Mouse (Mus musculus) myocyte (in vitro differentiated cells): ENCODE results near the gene Gif. TPM values are rescaled to one million over a fixed set of nuclear protein-coding genes. Genes with fewer than 3 reads are reported as not detected.
A peak's percentile ranks its signal among the peaks of the same experiment; 100 is the strongest.

Experiments
- H3K27me3 ChIP-seq: one replicate; pipeline ENCODE4 v1.6.1; 2011; ENCODE audit not compliant: control insufficient read depth, insufficient read depth, insufficient read length
- H3K36me3 ChIP-seq: one replicate; pipeline ENCODE4 v1.6.1; 2011; ENCODE audit not compliant: control insufficient read depth, insufficient read depth
- H3K4me2 ChIP-seq: one replicate; pipeline ENCODE4 v1.6.1; 2011; ENCODE audit warnings: low read depth, control low read depth
- H3K4me3 ChIP-seq: one replicate; pipeline ENCODE4 v1.5.1; 2011; ENCODE audit warnings: mild to moderate bottlenecking, control low read depth, moderate library complexity
- H3K79me2 ChIP-seq: one replicate; pipeline ENCODE4 v1.6.1; 2011; ENCODE audit not compliant: control insufficient read depth, insufficient read depth
- H3ac ChIP-seq: one replicate; pipeline ENCODE4 v1.6.1; 2011; ENCODE audit not compliant: control insufficient read depth, insufficient read length
- CEBPB ChIP-seq: IDR thresholded peaks from 2 replicates; pipeline ENCODE4 v1.6.1; 2011; ENCODE audit warnings: mild to moderate bottlenecking, moderate library complexity; ENCODE audit not compliant: poor library complexity, insufficient read depth, severe bottlenecking
- E2F4 ChIP-seq: IDR thresholded peaks from one replicate; pipeline ENCODE4 v1.6.1; 2011; ENCODE audit warnings: mild to moderate bottlenecking, control low read depth, moderate library complexity; ENCODE audit not compliant: insufficient read depth
- MAX ChIP-seq: IDR thresholded peaks from one replicate; pipeline ENCODE4 v1.6.1; 2011; ENCODE audit warnings: low read depth, mild to moderate bottlenecking, control low read depth
- MYOD1 ChIP-seq, 3 experiments: IDR thresholded peaks; one replicate each; pipeline ENCODE4 v1.6.1; 2011; ENCODE audit warnings: control low read depth in 2 of 3, low read depth in 2 of 3, mild to moderate bottlenecking in 2 of 3, moderate library complexity in 1 of 3; ENCODE audit not compliant: insufficient read length in 2 of 3, control insufficient read depth in 1 of 3
- MYOG ChIP-seq, 3 experiments: IDR thresholded peaks; one replicate each; pipeline ENCODE4 v1.6.1; 2011; ENCODE audit warnings: control low read depth in 2 of 3, low read depth in 2 of 3, mild to moderate bottlenecking in 2 of 3; ENCODE audit not compliant: insufficient read length in 2 of 3, control insufficient read depth in 1 of 3, insufficient read depth in 1 of 3
- POLR2A ChIP-seq: IDR thresholded peaks from one replicate; pipeline ENCODE4 v1.6.1; 2011; ENCODE audit warnings: low read depth, mild to moderate bottlenecking, control low read depth, moderate library complexity; ENCODE audit not compliant: insufficient read length
- POLR2AphosphoS2 ChIP-seq: IDR thresholded peaks from one replicate; pipeline ENCODE4 v1.6.1; 2011; ENCODE audit warnings: low read depth, control low read depth; ENCODE audit not compliant: insufficient read length
- REST ChIP-seq: IDR thresholded peaks from one replicate; pipeline ENCODE4 v1.6.1; 2011; ENCODE audit warnings: mild to moderate bottlenecking, control low read depth, moderate library complexity; ENCODE audit not compliant: insufficient read depth, insufficient read length
- SRF ChIP-seq: IDR thresholded peaks from one replicate; pipeline ENCODE4 v1.6.1; 2011; ENCODE audit warnings: low read depth; ENCODE audit not compliant: control insufficient read depth, insufficient read length
- TCF12 ChIP-seq: IDR thresholded peaks from one replicate; pipeline ENCODE4 v1.6.1; 2011; ENCODE audit warnings: mild to moderate bottlenecking, control low read depth; ENCODE audit not compliant: poor library complexity, insufficient read depth, severe bottlenecking
- TCF3 ChIP-seq: IDR thresholded peaks from one replicate; pipeline ENCODE4 v1.6.1; 2011; ENCODE audit warnings: low read depth, control low read depth; ENCODE audit not compliant: insufficient read length
- USF1 ChIP-seq: IDR thresholded peaks from one replicate; pipeline ENCODE4 v1.6.1; 2011; ENCODE audit warnings: low read depth, mild to moderate bottlenecking, control low read depth, moderate library complexity
- polyA plus RNA-seq: library from polyadenylated mRNA; unstranded; fragments of >200 nt; fragmentation: generic; extraction: Trizol; gene quantifications from one replicate; pipeline ENCODE4 v1.2.1, GENCODE M21; 2012; ENCODE audit warnings: missing spikeins

The Gif gene
- polyA plus RNA-seq, 1 experiment, result not detected

GRCm38 (mm10) chr19:11745680-11746079, 1.7 kb upstream of the Gif start:
- H3K79me2 ChIP-seq, result no peaks in the 10 kb centered on the region
- H3K4me3 ChIP-seq, result no peak overlapping the region
- H3ac ChIP-seq, result no peak overlapping the region
- no peak overlapping the region for H3K4me2 ChIP-seq
- H3K27me3 ChIP-seq, result no peaks in the 10 kb centered on the region
- TF ChIP-seq E2F4, result no peak
- TF ChIP-seq POLR2A, result no peak
- TF ChIP-seq TCF3, result no peak
- no peak for TF ChIP-seq MYOG (IDR thresholded peaks at IDR 0.05; ENCODE audit: control insufficient read depth in 1 of 3, insufficient read depth in 1 of 3, insufficient read length in 2 of 3, low read depth in 2 of 3)
- TF ChIP-seq REST, result no peak
- no peak for TF ChIP-seq USF1
- TF ChIP-seq MAX, result no peak
- no peak for TF ChIP-seq POLR2AphosphoS2
- no peak for TF ChIP-seq CEBPB
- no peak for TF ChIP-seq MYOD1 (IDR thresholded peaks at IDR 0.05; ENCODE audit: control insufficient read depth in 1 of 3, insufficient read length in 2 of 3, low read depth in 2 of 3)
- TF ChIP-seq SRF, result no peak
- TF ChIP-seq TCF12, result no peak
- H3K36me3 ChIP-seq, result no peaks in the 10 kb centered on the region

- H3K79me2 ChIP-seq, result no peaks in the 10 kb centered on the region
- H3K4me2 ChIP-seq, result no peak overlapping the region
- no peak for TF ChIP-seq CEBPB
- no peak for TF ChIP-seq REST
- no peak for TF ChIP-seq SRF
- no peak for TF ChIP-seq USF1
- no peak overlapping the region for H3K4me3 ChIP-seq
- no peaks in the 10 kb centered on the region for H3K36me3 ChIP-seq
- H3K27me3 ChIP-seq, result no peaks in the 10 kb centered on the region
- no peak overlapping the region for H3ac ChIP-seq
These were observed 17.7 kb downstream of the Gif start for GRCm38 (mm10) chr19:11765059-11765458.

- peaks cover 7% of the 10 kb centered on the region for H3K79me2 ChIP-seq
- H3K4me3 ChIP-seq, result no peak overlapping the region
- H3ac ChIP-seq, result no peak overlapping the region
- H3K4me2 ChIP-seq, result no peak overlapping the region
- TF ChIP-seq TCF12 (no peak), REST (no peak), SRF (no peak), CEBPB (no peak), USF1 (no peak), MYOG (IDR thresholded peaks at IDR 0.05; ENCODE audit: control insufficient read depth in 1 of 3, insufficient read depth in 1 of 3, insufficient read length in 2 of 3, low read depth in 2 of 3) (no peak), POLR2A (no peak), MYOD1 (IDR thresholded peaks at IDR 0.05; ENCODE audit: control insufficient read depth in 1 of 3, insufficient read length in 2 of 3, low read depth in 2 of 3) (no peak), E2F4 (no peak), TCF3 (no peak), MAX (no peak), POLR2AphosphoS2 (no peak)
- H3K27me3 ChIP-seq, result no peaks in the 10 kb centered on the region
- H3K36me3 ChIP-seq, result no peaks in the 10 kb centered on the region
These were observed 19.1 kb downstream of the Gif start for GRCm38 (mm10) chr19:11766413-11766812.

- H3K79me2 ChIP-seq, result peaks cover 7% of the 10 kb centered on the region
- H3K4me2 ChIP-seq, result no peak overlapping the region
- H3K27me3 ChIP-seq, result no peaks in the 10 kb centered on the region
- H3K36me3 ChIP-seq, result no peaks in the 10 kb centered on the region
- no peak overlapping the region for H3K4me3 ChIP-seq
- no peak for TF ChIP-seq TCF3
- TF ChIP-seq MAX, result no peak
- no peak for TF ChIP-seq SRF
- no peak for TF ChIP-seq POLR2A
- H3ac ChIP-seq, result no peak overlapping the region
These were observed 20.8 kb downstream of the Gif start for GRCm38 (mm10) chr19:11768163-11768562.

- peak overlapping the region; percentile 55 for H3K4me3 ChIP-seq
- H3K79me2 ChIP-seq, result peaks cover 7% of the 10 kb centered on the region
- peaks cover 3% of the 10 kb centered on the region for H3K36me3 ChIP-seq
- H3ac ChIP-seq, result no peak overlapping the region
- H3K4me2 ChIP-seq, result peak overlapping the region; percentile 97
- H3K27me3 ChIP-seq, result no peaks in the 10 kb centered on the region
- no peak for TF ChIP-seq MYOD1 (IDR thresholded peaks at IDR 0.05; ENCODE audit: control insufficient read depth in 1 of 3, insufficient read length in 2 of 3, low read depth in 2 of 3)
- no peak for TF ChIP-seq MYOG (IDR thresholded peaks at IDR 0.05; ENCODE audit: control insufficient read depth in 1 of 3, insufficient read depth in 1 of 3, insufficient read length in 2 of 3, low read depth in 2 of 3)
- no peak for TF ChIP-seq E2F4
- no peak for TF ChIP-seq TCF3
- TF ChIP-seq SRF, result no peak
- TF ChIP-seq MAX, result no peak
- no peak for TF ChIP-seq POLR2A
- no peak for TF ChIP-seq POLR2AphosphoS2
- TF ChIP-seq TCF12, result no peak
- no peak for TF ChIP-seq CEBPB
- no peak for TF ChIP-seq USF1
- TF ChIP-seq REST, result no peak
These were observed 22.0 kb downstream of the Gif start for GRCm38 (mm10) chr19:11769257-11769920.
